Mouse (Mus musculus) liver, postnatal 0 days (tissue): ENCODE measurements at regions not wholly inside any gene's neighbourhood (a gene's known extent, or its start where the extent isn't known, plus 50 kb on each side); places are given as distances from the start of the nearest gene placed in this dataset.
A peak's percentile ranks its signal among the peaks of the same experiment; 100 is the strongest.

ENCODE experiments used
- CTCF ChIP-seq: sonication (generic); IDR thresholded peaks from 2 replicates; pipeline ENCODE4 v1.5.1; 2016; ENCODE audit warnings: antibody characterized with exemption, low read depth
- EP300 ChIP-seq: IDR thresholded peaks from 2 replicates; pipeline ENCODE4 v1.6.1; 2016; ENCODE audit warnings: antibody characterized with exemption, low read depth, mild to moderate bottlenecking

DNA sequence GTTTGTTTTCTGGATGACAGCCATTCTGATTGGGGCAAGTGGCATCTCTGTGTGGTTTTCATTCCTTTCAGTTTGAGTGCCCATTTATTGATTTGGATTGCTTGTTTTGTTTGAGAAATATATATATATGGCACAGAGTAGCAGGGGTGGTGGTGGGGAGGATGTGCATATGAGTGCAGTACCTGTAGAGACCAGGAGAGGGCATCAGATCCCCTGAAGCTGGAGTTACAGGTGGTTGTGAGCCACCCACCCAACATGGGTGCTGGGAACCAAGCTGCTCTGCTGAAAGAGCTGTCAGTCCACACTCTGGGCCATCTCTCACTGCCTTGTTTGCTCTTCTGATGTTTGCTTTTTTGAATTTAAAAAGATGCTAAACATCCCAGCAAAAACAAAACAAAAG, 216.7 kb downstream of the Uaca start:
- TF ChIP-seq EP300 (no peak), CTCF (peak; percentile 51)
